Mouse (Mus musculus) spleen, adult 2 months (tissue): ENCODE results near the gene Rapgef5.

Experiments
- CTCF ChIP-seq: fragments of 200-500 bp; IDR thresholded peaks from 2 replicates; pipeline ENCODE4 v1.5.1; 2011; ENCODE audit warnings: mild to moderate bottlenecking, inconsistent platforms; ENCODE audit not compliant: insufficient read depth, insufficient read length, insufficient replicate concordance; ENCODE audit errors: extremely low read depth
- POLR2A ChIP-seq: fragments of 200-500 bp; IDR thresholded peaks from 2 replicates; pipeline ENCODE4 v1.6.1; 2011; ENCODE audit warnings: low read depth, low read length, inconsistent platforms

GRCm38 (mm10) chr12:117760373-117760772 lies 244.1 kb downstream of the Rapgef5 start:
- TF ChIP-seq CTCF (no peak), POLR2A (no peak)
